Mouse (Mus musculus): Measurements from ENCODE around the gene Hoxa2. TPM values are rescaled to one million over a fixed set of nuclear protein-coding genes. Genes with fewer than 3 reads are reported as not detected.
A peak's percentile ranks its signal among the peaks of the same experiment; 100 is the strongest.

Hoxa2 gene
- polyA plus RNA-seq, 1 experiment = 2.9 TPM

DNA sequence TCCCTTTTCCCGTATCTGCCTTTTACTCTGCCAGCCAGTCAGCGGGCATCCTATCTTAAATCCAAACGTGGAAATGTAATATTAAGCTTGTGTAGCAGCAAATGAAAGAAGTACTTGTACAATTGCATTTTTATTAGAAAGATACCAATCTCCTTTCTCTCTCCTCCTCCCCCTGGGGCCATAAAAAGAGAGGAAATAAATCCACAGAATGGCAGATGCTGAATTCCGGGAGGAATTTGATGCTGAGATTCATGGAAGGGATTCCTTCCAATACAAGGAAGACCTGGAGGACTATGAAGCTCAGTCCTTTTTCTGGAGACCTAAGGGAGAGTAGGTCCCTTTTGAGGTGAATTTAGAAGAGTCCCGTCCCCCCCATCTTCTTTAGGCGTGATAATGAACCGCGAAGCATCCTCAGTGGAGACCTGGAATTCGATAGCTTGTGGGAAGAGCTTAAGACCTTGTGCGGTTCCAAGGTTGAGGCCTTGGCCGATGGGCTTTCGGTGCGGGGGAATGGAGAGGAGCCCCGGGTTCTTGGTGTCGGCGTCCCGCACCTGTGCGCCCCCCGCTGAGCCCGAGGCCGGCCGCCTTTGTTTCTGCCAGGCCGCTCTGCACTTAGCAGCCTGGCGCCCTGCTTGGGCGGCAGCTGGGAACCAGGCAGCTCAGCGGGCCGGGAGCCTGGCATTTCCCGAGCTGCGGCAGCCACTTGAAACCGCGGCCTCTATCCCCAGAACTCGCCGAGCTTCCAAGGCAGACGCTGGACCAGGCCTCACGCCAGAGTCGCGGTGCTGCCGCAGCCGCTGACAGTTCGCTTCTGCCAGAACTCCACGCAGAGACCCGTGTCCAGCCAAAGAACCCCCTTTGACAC, 3.8 kb upstream of the Hoxa2 start:
- Histone ChIP-seq H3K4me3 (ENCODE audit: insufficient read depth, low read depth, low read length) (peak overlapping the region; percentile 41), H3K4me1 (ENCODE audit: control insufficient read depth, insufficient read depth, insufficient read length, low read length) (peaks cover 29% of the 10 kb centered on the region), H3K27ac (replicated peaks; ENCODE audit: low read depth, low read length) (peak overlapping the region; percentile 25; the same call in 1 of the 2 replicates)

DNA sequence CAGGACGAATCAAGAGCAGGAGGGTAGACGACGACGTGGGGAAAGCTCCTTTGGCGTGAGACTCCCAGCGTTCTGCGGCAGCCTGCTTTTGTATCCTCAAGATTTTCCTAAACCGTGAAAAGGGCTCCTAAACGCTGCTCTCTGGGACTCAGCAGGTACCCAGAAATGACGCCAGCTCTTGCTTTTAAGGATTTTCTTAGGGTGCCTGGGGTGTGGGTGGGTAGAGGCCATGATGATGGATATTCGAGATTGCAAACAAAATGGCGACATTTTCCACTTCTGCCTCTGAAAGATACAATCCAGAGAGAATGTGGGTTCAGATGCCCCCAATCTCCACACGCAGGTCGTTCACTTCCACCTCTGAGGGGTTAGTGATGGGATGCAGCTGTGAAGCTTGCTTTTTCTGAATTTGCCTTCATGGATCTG, 3.1 kb upstream of the Hoxa2 start:
- Histone ChIP-seq H3K4me3 (ENCODE audit: insufficient read depth, low read depth, low read length) (peak overlapping the region; percentile 27; the same call in 1 of the 2 replicates), H3K27ac (replicated peaks; ENCODE audit: low read depth, low read length) (no peak overlapping the region; the same call in 1 of the 2 replicates), H3K4me1 (ENCODE audit: control insufficient read depth, insufficient read depth, insufficient read length, low read length) (peaks cover 29% of the 10 kb centered on the region)

DNA sequence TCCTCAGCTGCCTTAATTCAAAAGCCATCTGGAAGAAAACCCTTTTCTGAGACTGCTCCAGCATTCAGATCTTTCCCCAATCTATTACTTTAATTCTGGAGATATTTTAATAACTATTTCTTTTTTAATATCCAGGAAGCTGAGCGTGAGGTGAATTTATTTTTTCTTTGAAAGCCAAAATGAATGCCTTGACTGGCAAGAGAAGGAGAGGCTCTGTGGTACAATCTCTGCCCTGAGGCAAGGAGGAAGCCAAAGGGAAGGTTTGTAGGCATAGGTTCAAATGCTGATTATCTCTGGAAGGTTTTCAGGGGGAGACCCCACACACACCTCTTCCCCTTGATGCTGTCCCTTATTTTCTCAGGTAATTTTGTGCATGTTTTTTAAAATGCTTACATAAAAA, 2.5 kb upstream of the Hoxa2 start:
- Histone ChIP-seq H3K4me3 (ENCODE audit: insufficient read depth, low read depth, low read length) (peak overlapping the region; percentile 27; the same call in 1 of the 2 replicates), H3K4me1 (ENCODE audit: control insufficient read depth, insufficient read depth, insufficient read length, low read length) (peaks cover 27% of the 10 kb centered on the region), H3K27ac (replicated peaks; ENCODE audit: low read depth, low read length) (peak overlapping the region; percentile 43; the same call in 1 of the 2 replicates)

DNA sequence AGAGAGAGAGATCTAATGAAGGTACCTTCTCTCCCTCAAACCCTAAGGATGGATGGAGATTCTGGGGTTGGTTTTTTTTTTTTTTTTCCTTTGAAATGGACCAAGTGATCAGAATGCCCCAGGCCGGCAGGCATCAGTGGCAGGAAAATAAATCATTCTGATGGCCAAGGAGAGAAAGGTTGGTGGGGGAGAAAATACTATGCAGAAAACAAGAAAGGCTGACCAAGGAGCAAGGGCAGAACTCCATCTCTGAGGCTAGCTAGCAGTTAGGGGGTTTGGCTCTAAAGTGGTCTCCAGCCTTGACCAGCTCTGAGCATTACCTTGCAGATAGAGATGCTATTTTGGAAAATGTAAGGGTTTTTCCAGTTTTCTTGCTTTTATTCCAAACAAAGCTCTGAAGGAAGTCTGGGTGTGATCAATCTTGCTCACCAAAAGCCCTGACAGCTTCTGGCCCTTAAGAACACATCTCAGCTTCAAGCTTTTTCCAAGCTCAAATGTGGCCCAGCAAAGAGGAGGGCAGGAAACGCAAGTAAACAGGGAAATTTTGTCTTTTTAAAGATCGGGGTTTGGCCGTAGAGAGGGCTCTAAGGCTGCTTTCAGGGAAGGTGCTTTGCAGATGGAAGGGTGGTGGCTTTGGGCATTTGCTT, 1.9 kb upstream of the Hoxa2 start:
- H3K27ac ChIP-seq (replicated peaks; ENCODE audit: low read depth, low read length) = peak overlapping the region; percentile 43; the same call in 1 of the 2 replicates
- peak overlapping the region; percentile 0; the same call in 1 of the 2 replicates for H3K4me3 ChIP-seq (ENCODE audit: insufficient read depth, low read depth, low read length)

DNA sequence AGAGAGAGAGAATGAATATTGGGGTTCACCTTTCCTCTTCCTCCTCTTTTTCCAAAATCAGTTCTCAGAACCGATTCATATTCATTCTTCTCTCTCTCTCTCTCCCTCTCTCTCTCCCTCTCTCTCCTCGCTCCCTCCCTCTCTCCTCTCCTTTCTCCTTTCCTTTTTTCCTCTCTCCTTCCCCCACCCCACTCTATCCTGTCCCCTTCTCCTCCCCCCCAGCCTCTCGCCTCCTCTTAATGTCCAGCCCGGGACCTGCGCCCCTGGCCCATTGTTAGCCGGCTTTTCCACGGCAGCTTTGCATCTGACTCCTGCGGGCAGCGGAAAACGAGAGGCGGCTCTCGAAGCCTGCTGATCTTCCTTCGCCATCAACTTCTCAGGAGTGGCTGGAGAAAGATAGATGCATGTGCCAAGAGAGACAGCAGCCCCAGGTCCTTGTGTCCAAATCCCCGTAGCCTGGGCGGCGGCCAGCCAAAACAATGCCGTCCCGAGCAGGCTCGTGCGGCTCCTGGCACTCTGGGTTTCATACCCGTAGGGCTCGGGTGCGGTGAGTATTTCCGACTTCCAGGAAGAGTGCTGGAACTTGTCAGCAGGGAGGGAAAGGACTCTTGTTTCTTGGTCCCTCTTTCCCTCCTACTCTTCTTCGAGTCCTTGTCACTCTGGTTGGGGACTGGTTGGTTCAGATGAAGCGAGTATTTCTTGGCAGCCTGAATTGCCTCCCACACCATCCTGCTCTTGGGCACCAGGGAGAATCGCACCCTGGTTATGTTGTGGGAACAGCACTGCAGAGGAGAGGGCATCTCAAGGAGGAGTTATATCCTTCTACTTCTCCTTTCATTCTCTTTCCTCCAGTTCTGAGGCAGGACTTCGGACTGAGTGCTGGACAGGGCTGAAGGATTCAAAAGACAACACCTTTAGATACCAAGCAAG, 1.1 kb upstream of the Hoxa2 start:
- Histone ChIP-seq H3K27ac (replicated peaks; ENCODE audit: low read depth, low read length) (peak overlapping the region; percentile 89), H3K4me1 (ENCODE audit: control insufficient read depth, insufficient read depth, insufficient read length, low read length) (peaks cover 19% of the 10 kb centered on the region), H3K4me3 (ENCODE audit: insufficient read depth, low read depth, low read length) (peak overlapping the region; percentile 92)

More for the DNA sequence above, 1.9 kb upstream of the Hoxa2 start:
- H3K4me1 ChIP-seq (ENCODE audit: control insufficient read depth, insufficient read depth, insufficient read length, low read length) = peaks cover 26% of the 10 kb centered on the region

DNA sequence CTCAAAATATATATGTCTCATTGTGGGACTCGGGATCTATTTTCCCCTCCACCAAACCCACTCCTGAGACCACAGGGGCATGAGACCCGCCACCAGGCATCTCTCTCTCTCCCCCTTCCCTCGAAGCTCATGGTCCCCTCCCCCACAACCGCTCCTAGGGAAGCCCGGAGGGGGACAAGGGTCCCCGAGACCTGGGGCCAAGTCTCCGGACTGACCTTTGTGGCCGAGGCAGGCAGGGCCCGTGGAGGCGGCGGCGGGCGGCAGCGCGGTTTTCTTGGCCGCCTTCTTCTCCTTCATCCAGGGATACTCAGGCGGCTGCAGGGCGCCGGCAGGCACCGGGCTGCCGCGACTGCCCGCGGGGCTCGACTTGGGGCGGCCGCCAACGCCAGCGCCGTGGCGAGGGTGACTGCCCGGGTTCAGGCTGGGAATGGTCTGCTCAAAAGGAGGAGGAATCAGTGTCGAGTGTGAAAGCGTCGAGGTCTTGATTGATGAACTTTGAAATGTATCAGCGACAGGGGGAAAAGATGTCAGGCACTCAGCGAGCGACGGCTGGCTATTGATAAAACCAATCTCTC, 493 bp downstream of the Hoxa2 start:
- peak overlapping the region; percentile 92 for H3K4me3 ChIP-seq (ENCODE audit: insufficient read depth, low read depth, low read length)
- H3K4me1 ChIP-seq (ENCODE audit: control insufficient read depth, insufficient read depth, insufficient read length, low read length) = peaks cover 9% of the 10 kb centered on the region
- peak overlapping the region; percentile 89 for H3K27ac ChIP-seq (replicated peaks; ENCODE audit: low read depth, low read length)

DNA sequence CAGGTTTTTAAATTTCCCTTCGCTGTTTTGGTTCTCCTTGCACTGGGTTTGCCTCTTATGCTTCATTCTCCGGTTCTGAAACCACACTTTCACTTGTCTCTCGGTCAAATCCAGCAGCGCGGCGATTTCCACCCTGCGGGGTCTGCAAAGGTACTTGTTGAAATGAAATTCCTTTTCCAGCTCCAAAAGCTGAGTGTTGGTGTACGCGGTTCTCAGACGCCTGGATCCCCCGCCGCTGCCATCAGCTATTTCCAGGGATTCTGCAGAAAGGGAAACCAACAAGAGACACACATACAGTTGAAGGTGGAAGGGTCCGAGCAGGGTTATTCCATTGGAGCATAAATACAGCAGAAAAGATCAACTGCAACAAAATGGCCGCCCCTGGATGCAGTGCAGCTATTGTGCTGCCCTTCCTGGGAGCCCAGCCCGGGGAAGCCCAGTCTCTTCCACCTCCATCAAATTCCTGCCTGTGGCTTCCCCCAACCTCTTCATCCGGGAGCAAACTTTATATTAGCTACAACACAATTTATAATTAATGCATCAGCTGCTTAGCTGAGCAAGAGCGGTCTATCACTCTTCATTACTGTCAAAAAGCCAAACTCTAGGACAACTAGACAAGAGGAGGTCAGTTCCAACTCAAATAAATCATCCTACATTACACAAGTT, 1.1 kb downstream of the Hoxa2 start:
- peaks cover 9% of the 10 kb centered on the region for H3K4me1 ChIP-seq (ENCODE audit: control insufficient read depth, insufficient read depth, insufficient read length, low read length)
- H3K4me3 ChIP-seq (ENCODE audit: insufficient read depth, low read depth, low read length) = peak overlapping the region; percentile 92
- H3K27ac ChIP-seq (replicated peaks; ENCODE audit: low read depth, low read length) = peak overlapping the region; percentile 89

DNA sequence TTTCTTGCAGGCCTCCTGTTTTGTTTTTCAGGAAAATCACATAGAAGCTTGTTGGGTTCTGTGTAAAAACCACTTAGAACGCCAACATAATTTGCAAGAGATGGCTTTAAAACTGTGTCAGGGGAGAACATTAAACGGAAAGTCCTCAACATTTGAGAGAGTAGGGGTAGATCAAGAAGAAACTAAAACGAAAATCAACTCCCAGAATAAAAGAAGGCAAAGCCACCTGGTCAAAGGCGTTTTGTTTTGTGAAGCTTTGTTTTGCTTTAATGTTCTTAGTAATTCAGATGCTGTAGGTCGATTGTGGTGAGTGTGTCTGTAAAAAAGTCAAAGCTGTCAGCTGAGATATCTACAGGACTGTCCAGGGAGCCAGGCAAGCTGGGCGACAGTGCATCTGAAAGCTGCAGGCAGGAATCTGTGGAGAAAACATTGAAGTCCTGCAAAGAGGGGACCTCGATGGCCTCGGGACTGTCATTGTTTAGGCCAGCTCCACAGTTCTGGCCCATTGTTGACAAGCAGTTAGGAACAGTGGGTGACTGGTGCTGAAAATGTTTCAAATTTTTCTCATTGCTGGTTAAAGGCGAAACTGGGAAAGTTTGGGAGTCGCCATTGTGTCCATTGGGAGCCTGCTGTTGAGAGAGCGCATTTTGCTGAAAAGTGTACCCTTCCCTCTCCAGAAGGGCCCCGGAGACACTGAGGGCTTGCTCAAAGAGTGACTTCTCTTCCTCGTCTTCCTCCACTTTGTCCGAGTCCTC, 1.8 kb downstream of the Hoxa2 start:
- H3K4me1 ChIP-seq (ENCODE audit: control insufficient read depth, insufficient read depth, insufficient read length, low read length) = peaks cover 9% of the 10 kb centered on the region
- peak overlapping the region; percentile 92 for H3K4me3 ChIP-seq (ENCODE audit: insufficient read depth, low read depth, low read length)
- peak overlapping the region; percentile 89 for H3K27ac ChIP-seq (replicated peaks; ENCODE audit: low read depth, low read length)

DNA sequence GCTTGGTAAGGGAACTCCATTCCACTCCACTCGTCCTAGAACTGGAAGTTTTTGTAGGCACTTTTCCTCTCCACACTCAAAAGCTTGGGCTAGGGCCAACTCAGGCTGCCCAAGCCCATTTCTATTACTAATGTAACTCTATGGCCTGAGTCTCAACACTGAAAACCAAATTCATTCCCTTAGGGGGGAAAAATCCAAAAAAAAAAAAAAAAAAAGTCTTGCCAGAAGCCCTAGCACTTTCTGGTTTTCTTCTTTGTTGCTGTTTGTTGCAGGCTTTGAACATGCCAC, 2.6 kb downstream of the Hoxa2 start:
- H3K4me1 ChIP-seq (ENCODE audit: control insufficient read depth, insufficient read depth, insufficient read length, low read length) = peaks cover 9% of the 10 kb centered on the region
- peak overlapping the region; percentile 17 for H3K27ac ChIP-seq (replicated peaks; ENCODE audit: low read depth, low read length)
- H3K4me3 ChIP-seq (ENCODE audit: insufficient read depth, low read depth, low read length) = 0 out of 2 replicates have a peak overlapping the region, but pooled peaks have one; percentile 2

DNA sequence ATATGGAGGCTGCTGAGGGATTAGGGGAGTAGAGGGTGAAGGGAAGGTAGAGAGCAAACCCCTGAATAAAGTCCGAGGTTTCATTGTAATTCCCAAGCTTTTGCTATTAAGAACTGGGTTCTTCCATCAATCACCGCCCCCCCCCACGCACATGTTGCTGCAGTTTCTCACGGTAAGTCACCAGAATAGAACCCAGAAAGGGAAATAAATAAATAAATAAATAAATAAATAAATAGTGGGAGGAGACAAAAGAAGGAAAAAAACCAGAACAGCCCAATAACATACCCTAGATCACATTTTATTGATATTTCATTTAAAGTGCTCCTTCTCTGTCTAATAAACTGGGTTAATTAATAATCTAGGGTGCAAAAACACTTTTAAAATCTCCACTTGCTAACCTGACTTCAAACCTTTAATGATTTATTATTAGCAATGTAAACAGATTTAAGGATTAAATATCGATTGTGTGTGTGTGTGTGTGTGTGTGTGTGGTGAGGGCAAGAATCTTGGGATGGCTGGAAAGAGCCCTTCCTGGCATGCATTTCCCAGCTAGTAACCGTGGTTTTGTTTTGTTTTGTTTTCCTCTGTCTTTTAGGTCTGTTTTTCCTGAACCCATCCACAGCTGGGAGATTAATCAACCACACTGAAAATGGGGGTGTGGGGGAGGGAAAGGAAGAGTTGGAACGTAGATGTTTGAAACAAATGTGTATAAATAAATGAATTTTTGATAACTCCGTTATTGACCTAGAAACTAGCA, 3.1 kb downstream of the Hoxa2 start:
- Histone ChIP-seq H3K4me1 (ENCODE audit: control insufficient read depth, insufficient read depth, insufficient read length, low read length) (peaks cover 4% of the 10 kb centered on the region), H3K27ac (replicated peaks; ENCODE audit: low read depth, low read length) (peak overlapping the region; percentile 71), H3K4me3 (ENCODE audit: insufficient read depth, low read depth, low read length) (peak overlapping the region; percentile 53)

DNA sequence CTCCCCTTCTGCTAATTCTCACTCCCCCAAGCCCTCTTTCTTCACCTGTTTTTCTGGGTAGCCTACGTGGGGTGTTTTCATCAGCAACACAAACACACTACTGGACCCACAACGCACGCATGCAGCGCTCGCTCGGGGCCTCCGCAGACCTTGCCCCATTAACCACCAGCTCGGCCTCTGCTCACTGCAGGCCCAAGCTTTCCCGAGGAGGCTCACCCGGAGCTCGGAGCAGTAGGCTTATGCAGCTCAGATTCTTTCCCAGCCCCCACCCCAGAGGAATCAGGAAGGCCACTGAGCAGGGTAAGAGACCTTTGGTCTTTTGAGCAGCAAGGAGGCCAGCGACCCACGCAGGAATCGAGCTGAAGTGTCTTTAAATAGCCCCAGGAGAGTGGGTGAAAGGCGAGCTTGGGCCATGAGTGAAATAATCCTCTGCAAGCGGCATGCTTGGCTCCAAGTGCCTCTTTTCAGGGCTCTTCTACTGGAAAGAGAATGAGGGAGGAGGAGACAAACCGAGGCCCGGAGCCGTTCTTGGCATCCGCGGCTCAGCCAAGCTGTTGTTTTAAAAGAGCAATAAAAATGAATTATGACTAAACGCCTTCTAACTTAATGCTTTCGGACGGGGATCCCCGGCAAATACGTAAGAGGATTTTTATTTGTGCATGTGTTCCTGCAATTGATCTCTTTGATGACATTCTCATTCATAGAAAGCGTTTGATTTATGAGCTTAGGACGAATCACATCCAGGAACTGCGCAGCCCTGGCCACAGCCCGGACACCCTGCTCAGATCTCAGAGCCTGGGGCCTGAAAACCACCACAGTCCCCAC, 3.9 kb downstream of the Hoxa2 start:
- H3K4me1 ChIP-seq (ENCODE audit: control insufficient read depth, insufficient read depth, insufficient read length, low read length) = no peaks in the 10 kb centered on the region; the same call in 1 of the 2 replicates
- peak overlapping the region; percentile 71 for H3K27ac ChIP-seq (replicated peaks; ENCODE audit: low read depth, low read length)
- H3K4me3 ChIP-seq (ENCODE audit: insufficient read depth, low read depth, low read length) = peak overlapping the region; percentile 53

DNA sequence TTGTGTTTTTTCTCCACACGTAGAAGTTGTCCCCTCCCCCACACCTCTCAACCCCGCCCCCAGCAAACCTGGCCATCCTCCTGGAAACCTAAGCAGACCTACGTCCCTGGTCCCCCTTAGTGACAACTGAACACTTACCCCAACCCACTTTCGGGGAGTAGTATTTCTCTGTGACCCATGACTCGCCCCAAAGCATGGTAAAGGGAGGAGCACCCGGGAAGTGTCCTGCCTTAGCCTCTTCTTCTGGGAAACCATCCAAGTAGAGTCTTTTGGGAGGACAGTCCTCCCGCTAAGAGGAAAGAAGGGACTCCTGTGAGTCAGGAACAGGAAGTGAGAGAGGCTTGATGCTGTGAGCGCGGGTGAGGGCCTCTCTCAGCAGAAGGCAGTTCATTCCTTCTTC, 4.7 kb downstream of the Hoxa2 start:
- H3K4me3 ChIP-seq (ENCODE audit: insufficient read depth, low read depth, low read length) = peak overlapping the region; percentile 84
- H3K27ac ChIP-seq (replicated peaks; ENCODE audit: low read depth, low read length) = peak overlapping the region; percentile 90
- H3K4me1 ChIP-seq (ENCODE audit: control insufficient read depth, insufficient read depth, insufficient read length, low read length) = no peaks in the 10 kb centered on the region; the same call in 1 of the 2 replicates
